Mouse (Mus musculus): ENCODE results near the gene Cd24a. TPM values are rescaled to one million over a fixed set of nuclear protein-coding genes. Genes with fewer than 3 reads are reported as not detected.

The Cd24a gene
- polyA plus RNA-seq (2012; rRNA removed), result 1,206 and 1,229 TPM in 2 replicates

DNA sequence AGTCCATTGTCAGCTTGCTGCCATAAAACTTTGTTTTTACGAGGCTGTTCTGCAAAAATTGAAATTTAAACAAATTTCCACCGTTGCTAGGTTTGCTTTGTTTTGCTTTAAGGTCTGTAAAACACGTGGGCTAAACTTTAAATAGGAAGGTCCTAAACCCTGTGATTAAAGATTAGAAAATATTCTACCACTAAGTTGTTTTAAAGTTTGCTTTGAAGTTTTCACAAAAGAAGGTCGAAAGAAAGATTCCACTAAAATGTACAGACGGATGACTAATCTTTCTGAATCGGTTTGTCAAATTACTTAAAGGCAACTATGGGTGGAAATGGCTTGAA is at the start of gene Cd24a:
Cd24a (plus strand) TSS at position 288 of the 335 bp plus-strand sequence.
- no peak for DNase-seq (ENCODE audit: low read depth)
- TF ChIP-seq POLR2A (IDR thresholded peaks at IDR 0.05; ENCODE audit: borderline replicate concordance, extremely low read depth, insufficient read depth, insufficient read length, poor library complexity, severe bottlenecking) (no peak), CTCF (IDR thresholded peaks at IDR 0.05; ENCODE audit: borderline replicate concordance, extremely low read depth, insufficient read depth, insufficient read length) (no peak)

DNA sequence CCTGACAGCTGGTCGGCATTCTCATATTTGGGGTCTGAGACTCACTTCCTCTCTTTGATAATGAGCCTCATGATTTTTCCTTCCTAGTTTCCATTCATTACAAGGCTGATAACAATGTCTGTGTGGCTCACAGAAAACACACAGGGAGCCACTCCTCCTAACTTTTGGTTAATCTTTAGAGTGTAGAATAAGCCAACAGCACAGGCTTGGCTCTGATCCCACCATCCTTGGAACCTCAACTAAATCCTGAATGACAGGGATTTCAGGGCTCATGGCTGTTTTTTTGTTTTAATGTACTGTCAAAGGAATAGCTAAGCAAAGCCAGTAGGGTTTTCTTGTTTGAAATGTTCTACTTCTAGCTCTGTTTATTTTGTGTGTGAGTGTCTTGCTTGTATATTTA is 43.7 kb upstream of the Cd24a start:
- peak; percentile 41 for DNase-seq (ENCODE audit: low read depth)
- TF ChIP-seq POLR2A (IDR thresholded peaks at IDR 0.05; ENCODE audit: borderline replicate concordance, extremely low read depth, insufficient read depth, insufficient read length, poor library complexity, severe bottlenecking) (no peak), CTCF (IDR thresholded peaks at IDR 0.05; ENCODE audit: borderline replicate concordance, extremely low read depth, insufficient read depth, insufficient read length) (no peak)

DNA sequence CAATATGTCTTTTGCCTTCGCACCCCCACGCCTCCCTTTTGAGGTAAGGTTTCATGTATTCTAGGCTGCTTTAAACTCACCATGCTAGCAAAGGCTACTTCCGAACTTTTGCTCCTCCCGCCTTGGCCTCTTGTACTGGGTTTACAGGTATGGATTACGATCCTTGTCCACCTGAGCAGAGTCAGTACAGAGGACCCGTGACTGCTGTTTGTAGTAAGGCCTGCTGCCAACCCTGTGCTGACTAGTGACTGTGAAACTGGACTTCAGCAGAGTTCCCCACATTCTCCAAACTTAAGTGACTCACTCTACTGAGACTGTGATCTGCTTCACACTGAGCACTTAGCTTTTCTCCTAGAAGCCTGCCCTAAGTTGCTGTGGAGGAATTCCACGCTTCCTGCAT is 40.4 kb upstream of the Cd24a start:
- TF ChIP-seq POLR2A (IDR thresholded peaks at IDR 0.05; ENCODE audit: borderline replicate concordance, extremely low read depth, insufficient read depth, insufficient read length, poor library complexity, severe bottlenecking) (no peak), CTCF (IDR thresholded peaks at IDR 0.05; ENCODE audit: borderline replicate concordance, extremely low read depth, insufficient read depth, insufficient read length) (no peak)
- no peak for DNase-seq (ENCODE audit: low read depth)

DNA sequence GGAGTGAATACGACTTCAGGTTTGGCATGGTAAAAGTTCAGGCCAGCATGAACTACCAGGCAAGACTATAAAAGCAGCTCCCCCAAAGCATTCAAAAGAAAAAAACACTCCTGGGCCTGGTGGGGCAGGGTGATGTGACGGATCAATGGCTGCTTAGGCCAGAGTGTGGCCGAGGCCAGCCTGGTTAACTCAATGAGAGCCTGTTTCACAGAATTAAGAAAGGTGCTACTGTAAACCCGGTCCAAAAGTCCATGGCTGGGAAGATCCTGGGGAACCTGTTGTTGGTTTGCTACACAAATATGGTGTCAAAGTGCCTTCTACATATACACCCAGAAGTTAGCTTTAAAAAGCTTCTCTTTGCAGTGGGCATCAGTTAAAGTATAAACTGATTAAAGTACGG is 39.3 kb upstream of the Cd24a start:
- DNase-seq (ENCODE audit: low read depth), result no peak
- TF ChIP-seq POLR2A (IDR thresholded peaks at IDR 0.05; ENCODE audit: borderline replicate concordance, extremely low read depth, insufficient read depth, insufficient read length, poor library complexity, severe bottlenecking), result no peak
- no peak for TF ChIP-seq CTCF (IDR thresholded peaks at IDR 0.05; ENCODE audit: borderline replicate concordance, extremely low read depth, insufficient read depth, insufficient read length)

DNA sequence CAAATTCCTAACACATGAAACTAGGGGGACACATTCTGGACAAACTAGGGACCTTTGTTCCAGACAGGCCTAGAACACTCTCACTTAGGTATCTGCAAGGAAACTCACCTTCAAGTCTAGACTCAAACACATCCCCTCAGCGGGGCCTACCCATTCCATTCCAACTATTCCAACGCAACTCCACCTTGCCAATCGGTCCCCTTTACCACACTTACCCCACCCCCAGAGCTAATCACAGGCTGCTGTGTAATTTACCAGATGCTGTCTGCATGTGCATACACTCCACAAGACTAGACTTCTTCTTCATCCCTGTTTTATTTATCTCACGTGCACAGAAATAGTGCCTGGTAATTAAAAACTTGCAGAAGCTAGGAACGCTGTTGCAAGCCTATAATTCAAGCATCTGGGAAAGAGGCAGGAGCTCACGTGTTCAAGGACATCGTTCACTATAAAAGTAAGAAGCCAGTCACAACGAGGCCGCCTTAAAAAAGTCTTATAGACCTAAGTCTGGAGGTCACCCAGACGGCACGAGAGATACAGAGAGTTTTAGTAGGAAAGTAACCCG is 38.3 kb upstream of the Cd24a start:
- DNase-seq (ENCODE audit: low read depth), result no peak
- TF ChIP-seq CTCF (IDR thresholded peaks at IDR 0.05; ENCODE audit: borderline replicate concordance, extremely low read depth, insufficient read depth, insufficient read length) (no peak), POLR2A (IDR thresholded peaks at IDR 0.05; ENCODE audit: borderline replicate concordance, extremely low read depth, insufficient read depth, insufficient read length, poor library complexity, severe bottlenecking) (no peak)

DNA sequence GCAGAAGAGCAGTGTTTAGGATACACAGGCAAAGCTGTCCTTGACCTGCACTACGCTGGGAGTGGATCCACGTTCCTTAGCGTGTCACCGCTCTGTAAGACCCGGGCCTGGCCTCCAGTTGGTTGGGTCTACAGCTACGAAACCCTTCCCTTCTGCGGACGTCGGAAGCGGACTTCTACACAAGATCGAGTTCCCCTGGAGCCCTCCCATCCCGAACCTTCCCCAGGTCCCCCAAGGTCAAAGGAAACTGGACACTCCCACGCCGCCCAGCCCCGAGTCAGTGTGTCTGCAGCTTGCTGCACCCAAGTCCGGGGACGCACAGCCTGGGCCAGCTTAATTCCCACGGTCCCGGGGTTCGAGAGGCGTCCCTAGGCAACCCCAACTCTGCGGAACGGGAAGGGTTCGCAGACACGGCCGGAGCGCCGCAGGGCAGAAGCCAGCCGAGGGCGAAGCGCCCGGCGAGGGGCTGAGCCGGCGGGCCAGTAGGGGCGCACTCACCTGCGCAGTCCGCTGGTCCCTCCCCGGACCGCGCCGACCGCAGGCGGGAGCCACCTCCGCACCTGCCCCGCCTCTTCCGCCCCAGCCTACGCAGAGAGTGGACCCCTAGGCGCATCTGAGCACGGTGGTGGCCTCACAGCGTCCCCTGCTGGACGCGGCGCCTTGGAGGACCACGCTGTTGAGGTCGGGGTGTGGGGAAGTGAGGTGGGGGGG is 37.5 kb upstream of the Cd24a start, which contains the start of gene 1700021F05Rik:
1700021F05Rik (minus strand) TSS at position 553 of the 711 bp plus-strand sequence.
- peak; percentile 98 for DNase-seq (ENCODE audit: low read depth)
- TF ChIP-seq POLR2A (IDR thresholded peaks at IDR 0.05; ENCODE audit: borderline replicate concordance, extremely low read depth, insufficient read depth, insufficient read length, poor library complexity, severe bottlenecking) (peak; percentile 94), CTCF (IDR thresholded peaks at IDR 0.05; ENCODE audit: borderline replicate concordance, extremely low read depth, insufficient read depth, insufficient read length) (peak; percentile 92)

DNA sequence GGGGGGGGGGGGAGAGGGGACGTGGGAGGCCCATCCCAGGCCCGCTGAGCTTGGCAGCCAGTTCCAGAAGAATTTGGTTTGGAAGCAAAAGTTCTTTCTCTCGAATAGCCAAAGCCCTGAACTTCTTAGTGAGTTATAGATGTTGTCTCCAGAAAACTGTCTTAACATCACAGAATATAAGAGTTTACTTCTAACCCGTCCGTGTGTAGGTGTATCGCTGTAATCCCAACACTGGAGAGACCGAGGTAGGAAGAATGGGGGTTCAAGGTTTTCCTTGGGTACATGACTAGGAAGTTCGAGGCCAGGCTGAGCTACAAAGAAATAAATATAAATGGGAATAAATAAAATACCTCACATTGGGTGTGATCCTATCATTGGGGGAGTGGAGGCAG is 36.9 kb upstream of the Cd24a start:
- TF ChIP-seq POLR2A (IDR thresholded peaks at IDR 0.05; ENCODE audit: borderline replicate concordance, extremely low read depth, insufficient read depth, insufficient read length, poor library complexity, severe bottlenecking) (no peak), CTCF (IDR thresholded peaks at IDR 0.05; ENCODE audit: borderline replicate concordance, extremely low read depth, insufficient read depth, insufficient read length) (no peak)

DNA sequence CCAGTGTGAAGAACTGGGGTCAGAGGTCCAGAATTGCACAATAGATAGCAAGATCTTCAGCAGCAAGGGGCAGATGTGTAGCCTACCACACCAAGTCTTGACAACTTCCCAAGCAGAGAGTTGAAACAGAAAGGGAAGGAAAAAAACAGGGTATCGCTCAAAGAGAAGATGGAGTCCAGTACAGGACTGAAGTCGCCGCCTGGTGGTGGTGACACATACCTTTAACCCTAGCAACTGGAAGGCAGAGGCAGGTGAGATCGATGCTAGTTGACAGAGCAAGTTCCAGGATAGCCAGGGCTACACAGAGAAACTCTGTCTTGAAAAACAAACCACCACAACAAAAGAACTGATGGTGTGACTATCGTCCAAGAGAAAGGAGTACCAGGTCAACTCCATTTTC is 28.7 kb upstream of the Cd24a start:
- DNase-seq (ENCODE audit: low read depth), result no peak

More for the DNA sequence above, 36.9 kb upstream of the Cd24a start:
- DNase-seq (ENCODE audit: low read depth), result no peak

DNA sequence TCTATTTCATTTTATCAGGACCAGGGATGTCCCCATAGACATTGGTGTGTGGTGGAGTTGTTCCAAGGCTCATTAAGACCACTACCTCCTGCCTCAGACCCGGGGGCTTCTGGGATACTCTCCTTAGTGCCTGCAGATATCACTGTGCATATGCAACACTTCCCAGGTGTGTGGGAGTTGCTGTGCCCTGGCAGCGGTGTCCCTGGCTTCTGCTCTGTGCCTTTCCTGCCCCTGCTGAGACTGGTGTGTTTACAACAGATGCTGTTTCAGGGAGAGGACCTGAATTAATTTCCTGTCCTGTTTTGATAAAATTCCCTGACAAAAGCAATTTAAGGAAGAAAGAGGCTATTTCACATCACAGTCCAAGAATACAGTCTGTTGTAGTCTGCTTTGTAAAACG is 27.2 kb upstream of the Cd24a start:
- no peak for DNase-seq (ENCODE audit: low read depth)
- no peak for TF ChIP-seq POLR2A (IDR thresholded peaks at IDR 0.05; ENCODE audit: borderline replicate concordance, extremely low read depth, insufficient read depth, insufficient read length, poor library complexity, severe bottlenecking)
- TF ChIP-seq CTCF (IDR thresholded peaks at IDR 0.05; ENCODE audit: borderline replicate concordance, extremely low read depth, insufficient read depth, insufficient read length), result no peak

More for the DNA sequence above, 28.7 kb upstream of the Cd24a start:
- TF ChIP-seq POLR2A (IDR thresholded peaks at IDR 0.05; ENCODE audit: borderline replicate concordance, extremely low read depth, insufficient read depth, insufficient read length, poor library complexity, severe bottlenecking), result no peak
- peak; percentile 16; the same call in 1 of the 2 replicates for TF ChIP-seq CTCF (IDR thresholded peaks at IDR 0.05; ENCODE audit: borderline replicate concordance, extremely low read depth, insufficient read depth, insufficient read length)

DNA sequence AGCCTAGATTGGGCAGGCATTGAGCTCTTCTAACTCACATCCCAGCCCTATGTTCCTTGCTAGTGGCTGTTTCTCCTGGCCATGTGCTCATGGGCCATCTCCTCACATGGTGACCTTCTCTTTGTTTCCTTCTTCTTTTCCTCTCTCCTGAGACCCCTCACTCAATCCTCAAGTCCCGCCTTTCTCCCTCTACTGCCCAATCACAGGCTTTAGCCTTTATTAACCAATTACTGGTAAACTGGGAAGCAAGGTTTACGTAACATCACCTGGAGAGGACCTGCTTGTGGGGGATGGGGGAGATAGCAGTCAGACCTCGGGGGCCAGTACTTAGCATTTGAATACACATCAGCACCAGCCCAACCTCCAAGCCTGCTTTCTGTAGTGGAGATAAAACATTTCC is 26.7 kb upstream of the Cd24a start:
- TF ChIP-seq CTCF (IDR thresholded peaks at IDR 0.05; ENCODE audit: borderline replicate concordance, extremely low read depth, insufficient read depth, insufficient read length) (no peak), POLR2A (IDR thresholded peaks at IDR 0.05; ENCODE audit: borderline replicate concordance, extremely low read depth, insufficient read depth, insufficient read length, poor library complexity, severe bottlenecking) (no peak)
- DNase-seq (ENCODE audit: low read depth), result peak; percentile 27

DNA sequence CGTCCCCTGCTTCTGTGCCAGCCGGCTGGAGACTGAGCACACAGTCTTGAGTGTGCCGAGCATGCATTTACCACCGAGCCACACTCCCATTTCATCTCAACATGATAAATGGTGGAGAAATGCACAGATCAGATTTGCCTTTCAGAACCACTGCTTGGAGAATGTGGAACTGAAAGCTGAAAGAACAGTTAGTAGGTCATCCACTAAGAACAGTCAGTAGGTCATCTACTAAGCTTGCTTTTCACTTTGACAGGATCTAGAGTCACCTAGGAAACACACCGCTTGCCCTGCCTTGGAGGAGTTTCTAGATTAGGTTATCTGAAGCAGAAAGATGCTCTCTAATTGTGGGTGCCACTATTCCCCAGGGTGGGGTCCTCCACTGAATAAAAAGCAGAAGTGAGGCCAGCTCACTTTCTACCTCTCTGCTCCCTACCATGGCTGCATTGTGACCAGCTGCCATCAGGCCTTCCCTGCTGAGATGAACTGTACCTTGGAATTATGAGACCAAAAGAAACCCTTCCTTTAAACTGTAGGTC is 20.4 kb upstream of the Cd24a start:
- no peak for DNase-seq (ENCODE audit: low read depth)
- TF ChIP-seq POLR2A (IDR thresholded peaks at IDR 0.05; ENCODE audit: borderline replicate concordance, extremely low read depth, insufficient read depth, insufficient read length, poor library complexity, severe bottlenecking), result no peak
- TF ChIP-seq CTCF (IDR thresholded peaks at IDR 0.05; ENCODE audit: borderline replicate concordance, extremely low read depth, insufficient read depth, insufficient read length), result no peak
